12 mouse cellular contexts compared by ENCODE assay signal in genomic region chr6:50684646-50685415, GRCm38 (mm10). TPM values are rescaled to one million over a fixed set of nuclear protein-coding genes. Genes with fewer than 3 reads are reported as not detected.
DNase-seq lines count a peak whose midpoint lies in the region; ATAC-seq lines count a peak whose summit lies in the region.
"Had no signal": no experiment of that assay in that cellular context is flagged by ENCODE, and none has a peak within 500 bp of the region (broad histone marks: within the 10 kb centered on the region; RNA-seq: fewer than 3 reads in every experiment).

No protein-coding gene starts in this region.

- WGBS in stomach, embryonic 14.5 days = 50% methylated on average over 7 of the region's 7 CpGs

- no peak for DNase-seq in frontal cortex, postnatal 10 days (ENCODE audit: low spot score in 2 of 2)
- DNase-seq in left cerebral cortex, adult 9 months (ENCODE audit: low spot score in 2 of 2) = peak; percentile 13 to 26
- no peak for DNase-seq in left cerebral cortex, postnatal 36 days (ENCODE audit: low spot score in 2 of 2)
- peak; percentile 22 for DNase-seq in c-Kit-positive CD71-negative TER-119-negative erythroid progenitor cells, embryonic 14.5 days (ENCODE audit: low read depth)
- DNase-seq in liver = no peak
- DNase-seq in thymus, postnatal 10 days (ENCODE audit: low spot score in 2 of 2) = no peak
- DNase-seq: cerebellum, adult 11 months had no signal

- H3K9ac ChIP-seq in stomach, embryonic 14.5 days (replicated peaks; ENCODE audit: low read depth, low read length) = no peak overlapping the region

- H3K36me3 ChIP-seq in stomach, embryonic 14.5 days (ENCODE audit: control insufficient read depth, insufficient read depth, low read length) = no peaks in the 10 kb centered on the region

- peak overlapping the region; percentile 2; the same call in 1 of the 2 replicates for H3K27ac ChIP-seq in stomach, embryonic 14.5 days (ENCODE audit: low read length)
- H3K27ac ChIP-seq: left cerebral cortex, adult 2 months had no signal

- no peaks in the 10 kb centered on the region for H3K9me3 ChIP-seq in stomach, embryonic 14.5 days (ENCODE audit: control insufficient read depth, low read depth, low read length)

- peaks cover 7% of the 10 kb centered on the region for H3K4me1 ChIP-seq in stomach, embryonic 14.5 days (ENCODE audit: control insufficient read depth, insufficient read depth, low read length)

- no peak overlapping the region for H3K4me3 ChIP-seq in stomach, embryonic 14.5 days (ENCODE audit: low read depth, low read length)
- H3K4me3 ChIP-seq: left cerebral cortex, adult 2 months had no signal

- ATAC-seq in frontal cortex, adult (ENCODE audit: low TSS enrichment) = peak; percentile 84
- no peak for ATAC-seq in stomach, embryonic 14.5 days (ENCODE audit: insufficient number of reproducible peaks, insufficient read depth, low FRiP score, low read depth)

- H3K4me2 ChIP-seq in stomach, embryonic 14.5 days (replicated peaks; ENCODE audit: low read depth, low read length) = no peak overlapping the region

- intact Hi-C loops in left cerebral cortex, postnatal 36 days (cut with DNase I) = loop anchor here (5.0 kb wide), 2 partner anchors 92 to 102 kb away; no protein-coding TSS in a partner anchor

- no peaks in the 10 kb centered on the region for H3K27me3 ChIP-seq in stomach, embryonic 14.5 days (ENCODE audit: control insufficient read depth, insufficient read depth, low read length)

RNA-seq across cellular contexts. Expression of gene Npvf, which starts 30.6 kb away (rescaled TPM):
- total RNA-seq in left cerebral cortex, postnatal 36 days (2021) = not detected
- polyA plus RNA-seq in stomach, embryonic 14.5 days (2014; fragmentation: Nextera tagmentation; extraction: Ambion mirVana) = not detected in 2 replicates
- total RNA-seq: left cerebral cortex, adult 2 months; megakaryocyte-erythroid progenitor cell, adult 5-6 weeks had no signal
- polyA plus RNA-seq: small intestine, adult 2 months had no signal

Comparison
In these comparisons a context has a peak if more than half of its experiments do, and no peak if none do; other contexts are left out.
1. DNase-seq: peak in left cerebral cortex, adult 9 months (2 of 2) and c-Kit-positive CD71-negative TER-119-negative erythroid progenitor cells, embryonic 14.5 days (single experiment); none in frontal cortex, postnatal 10 days (0 of 2), left cerebral cortex, postnatal 36 days (0 of 2), liver (single experiment) and thymus, postnatal 10 days (0 of 2).